25 mouse cellular contexts compared by ENCODE assay signal in genomic region chr10:70516661-70517060, GRCm38 (mm10).
"Had no signal": no experiment of that assay in that cellular context is flagged by ENCODE, and none has a peak within 500 bp of the region (broad histone marks: within the 10 kb centered on the region; RNA-seq: fewer than 3 reads in every experiment).

No protein-coding gene starts in this region.

- H3K9ac ChIP-seq: kidney, embryonic 15.5 days; limb, embryonic 13.5 days; liver, embryonic 12.5 days; liver, embryonic 15.5 days; lung, embryonic 15.5 days; midbrain, embryonic 13.5 days; neural tube, embryonic 13.5 days; stomach, embryonic 15.5 days had no signal

- H3K9me3 ChIP-seq: kidney, embryonic 15.5 days; limb, embryonic 10.5 days; limb, embryonic 13.5 days; liver, embryonic 12.5 days; liver, embryonic 15.5 days; lung, embryonic 15.5 days; midbrain, embryonic 10.5 days; midbrain, embryonic 13.5 days; neural tube, embryonic 13.5 days; stomach, embryonic 15.5 days had no signal

- H3K36me3 ChIP-seq: kidney, embryonic 15.5 days; limb, embryonic 10.5 days; limb, embryonic 13.5 days; liver, embryonic 12.5 days; liver, embryonic 15.5 days; lung, embryonic 15.5 days; midbrain, embryonic 10.5 days; neural tube, embryonic 13.5 days; stomach, embryonic 15.5 days had no signal

- ATAC-seq: liver, embryonic 12.5 days; midbrain, embryonic 13.5 days; midbrain, embryonic 16.5 days had no signal

- H3K4me1 ChIP-seq: liver, embryonic 12.5 days; liver, embryonic 15.5 days had no signal

- H3K27ac ChIP-seq: kidney, embryonic 15.5 days; limb, embryonic 10.5 days; limb, embryonic 13.5 days; liver, embryonic 12.5 days; liver, embryonic 15.5 days; lung, embryonic 15.5 days; midbrain, embryonic 10.5 days; midbrain, embryonic 13.5 days; neural tube, embryonic 13.5 days; stomach, embryonic 15.5 days had no signal

- H3K27me3 ChIP-seq: kidney, embryonic 15.5 days; limb, embryonic 13.5 days; lung, embryonic 15.5 days; midbrain, embryonic 13.5 days; neural tube, embryonic 13.5 days; stomach, embryonic 15.5 days had no signal

- DNase-seq: kidney, adult 11 months; kidney, adult 8-10 months; kidney, postnatal 10 days; kidney, postnatal 36 days; liver; lung, adult 18-20 months; lung, postnatal 10 days; lung, postnatal 4 days; retina, postnatal 1 day; right cerebral cortex, postnatal 25 days; spleen, adult 18-20 months; thymus, adult 18-20 months; thymus, postnatal 36 days had no signal

- H3K4me3 ChIP-seq: kidney, embryonic 15.5 days; limb, embryonic 10.5 days; limb, embryonic 13.5 days; liver, embryonic 12.5 days; liver, embryonic 15.5 days; lung, embryonic 15.5 days; midbrain, embryonic 10.5 days; midbrain, embryonic 13.5 days; myocyte; neural tube, embryonic 13.5 days; stomach, embryonic 15.5 days had no signal

- H3K4me2 ChIP-seq: kidney, embryonic 15.5 days; limb, embryonic 13.5 days; liver, embryonic 12.5 days; liver, embryonic 15.5 days; lung, embryonic 15.5 days; midbrain, embryonic 13.5 days; neural tube, embryonic 13.5 days; stomach, embryonic 15.5 days had no signal
